Mouse (Mus musculus) ovary, postnatal 10 days (tissue): ENCODE data around the gene Itpr2.

Experiments used
- DNase-seq: peaks from one replicate; pipeline ENCODE4 v3.0.0; 2022; ENCODE audit warnings: low spot score

The Itpr2 gene

GRCm38 (mm10) chr6:146258751-146259150 is 243.3 kb downstream of the Itpr2 start:
- no peak for DNase-seq

GRCm38 (mm10) chr6:146258261-146258660 is 243.8 kb downstream of the Itpr2 start:
- DNase-seq, result no peak

GRCm38 (mm10) chr6:146256947-146257670 is 244.9 kb downstream of the Itpr2 start:
- no peak for DNase-seq

GRCm38 (mm10) chr6:146256401-146256800 is 245.6 kb downstream of the Itpr2 start:
- no peak for DNase-seq

GRCm38 (mm10) chr6:146255656-146256055 is 246.4 kb downstream of the Itpr2 start:
- DNase-seq, result no peak

GRCm38 (mm10) chr6:146254931-146255330 is 247.1 kb downstream of the Itpr2 start:
- no peak for DNase-seq

- no peak for DNase-seq
Observed at GRCm38 (mm10) chr6:146254216-146254820, 247.7 kb downstream of the Itpr2 start.

GRCm38 (mm10) chr6:146249096-146249495 is 252.9 kb downstream of the Itpr2 start:
- DNase-seq, result no peak

- no peak for DNase-seq
Observed at GRCm38 (mm10) chr6:146248341-146248740, 253.7 kb downstream of the Itpr2 start.

GRCm38 (mm10) chr6:146247906-146248305 is 254.1 kb downstream of the Itpr2 start:
- DNase-seq, result no peak

GRCm38 (mm10) chr6:146246368-146246767 is 255.7 kb downstream of the Itpr2 start:
- no peak for DNase-seq

GRCm38 (mm10) chr6:146245888-146246287 is 256.1 kb downstream of the Itpr2 start:
- no peak for DNase-seq

GRCm38 (mm10) chr6:146243068-146243467 is 259.0 kb downstream of the Itpr2 start:
- no peak for DNase-seq

GRCm38 (mm10) chr6:146241336-146241735 is 260.7 kb downstream of the Itpr2 start:
- no peak for DNase-seq

- no peak for DNase-seq
Observed at GRCm38 (mm10) chr6:146235165-146235564, 266.9 kb downstream of the Itpr2 start.

- no peak for DNase-seq
Observed at GRCm38 (mm10) chr6:146234417-146234816, 267.6 kb downstream of the Itpr2 start.

GRCm38 (mm10) chr6:146230903-146231302 is 271.1 kb downstream of the Itpr2 start:
- DNase-seq, result no peak

- no peak for DNase-seq
Observed at GRCm38 (mm10) chr6:146230373-146230788, 271.6 kb downstream of the Itpr2 start.

GRCm38 (mm10) chr6:146229967-146230366 is 272.1 kb downstream of the Itpr2 start:
- DNase-seq, result no peak

GRCm38 (mm10) chr6:146229519-146229918 is 272.5 kb downstream of the Itpr2 start:
- no peak for DNase-seq

GRCm38 (mm10) chr6:146228048-146228447 is 274.0 kb downstream of the Itpr2 start:
- DNase-seq, result no peak

GRCm38 (mm10) chr6:146222403-146223063 is 279.5 kb downstream of the Itpr2 start:
- no peak for DNase-seq
